Mouse (Mus musculus): ENCODE results near the gene Tnpo2. TPM values are rescaled to one million over a fixed set of nuclear protein-coding genes. Genes with fewer than 3 reads are reported as not detected.

Gene Tnpo2
- polyA plus RNA-seq (2015; fragmentation: Illumina TruSeq; extraction: RNeasy Lipid Tissue Mini Kit (QIAGEN cat#74804); ENCODE audit: insufficient read depth, low replicate concordance): 35.3 TPM

DNA sequence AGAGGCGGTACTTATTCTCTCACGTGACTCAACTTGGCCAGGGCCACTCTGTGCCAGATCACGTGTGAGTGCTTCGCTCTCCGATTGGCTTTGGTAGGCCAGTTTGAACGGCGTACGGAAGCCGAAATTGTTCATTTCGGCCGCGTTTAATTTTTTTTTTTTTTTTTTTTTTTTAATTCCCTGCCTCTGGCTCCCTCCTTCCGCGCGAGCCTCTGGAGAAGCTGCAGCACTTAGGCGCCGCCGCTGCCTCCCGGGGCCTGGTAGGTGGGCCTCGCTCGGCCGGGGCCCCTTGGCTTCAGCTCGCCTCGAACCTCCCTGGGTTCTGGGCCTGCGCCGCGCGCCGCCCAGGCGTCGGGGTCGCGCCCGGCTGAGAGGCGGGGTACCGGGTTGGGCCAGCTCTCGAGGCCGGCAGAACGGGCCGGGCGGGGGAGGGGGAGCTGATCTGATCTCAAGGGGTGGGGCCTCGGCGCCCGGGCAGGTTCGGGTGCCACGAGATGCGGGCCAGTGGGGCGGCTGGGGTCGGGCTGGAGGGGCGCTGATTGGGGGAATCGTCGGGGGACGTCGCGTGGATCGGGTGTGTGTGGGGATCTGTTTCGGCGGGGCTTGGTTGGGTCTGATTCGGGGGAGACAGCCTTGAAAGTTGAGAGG is at the start of gene Tnpo2:
Gene Tnpo2 (plus strand): TSS at position 198 of the 648 bp plus-strand sequence.

GRCm38 (mm10) chr8:84990349-84990748 is 46.4 kb upstream of the Tnpo2 start, which contains the start of gene Hook2:
Gene Hook2 (plus strand): TSS chr8:84990603.

DNA sequence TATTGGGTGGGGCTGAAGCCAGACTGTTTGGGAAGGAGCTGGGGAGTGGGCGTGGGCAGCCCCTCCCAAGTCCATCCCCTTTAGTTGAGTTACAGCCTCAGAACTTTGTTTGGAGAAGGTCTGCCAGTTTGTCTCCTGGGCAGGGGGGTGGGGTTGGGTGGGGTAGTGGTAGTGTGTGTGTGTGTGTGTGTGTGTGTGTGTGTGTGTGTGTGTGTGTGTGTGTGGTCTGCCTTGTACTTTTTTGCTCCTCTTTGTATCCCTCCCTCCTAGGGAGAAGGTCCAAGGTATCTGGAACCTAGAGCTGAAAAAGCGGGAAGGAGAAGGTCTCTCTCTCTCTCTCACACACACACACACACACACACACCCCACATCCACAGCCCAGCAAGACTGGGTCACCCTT is 22.3 kb upstream of the Tnpo2 start, which contains the start of gene Best2:
Gene Best2 (minus strand): TSS at position 101 of the 400 bp plus-strand sequence.

DNA sequence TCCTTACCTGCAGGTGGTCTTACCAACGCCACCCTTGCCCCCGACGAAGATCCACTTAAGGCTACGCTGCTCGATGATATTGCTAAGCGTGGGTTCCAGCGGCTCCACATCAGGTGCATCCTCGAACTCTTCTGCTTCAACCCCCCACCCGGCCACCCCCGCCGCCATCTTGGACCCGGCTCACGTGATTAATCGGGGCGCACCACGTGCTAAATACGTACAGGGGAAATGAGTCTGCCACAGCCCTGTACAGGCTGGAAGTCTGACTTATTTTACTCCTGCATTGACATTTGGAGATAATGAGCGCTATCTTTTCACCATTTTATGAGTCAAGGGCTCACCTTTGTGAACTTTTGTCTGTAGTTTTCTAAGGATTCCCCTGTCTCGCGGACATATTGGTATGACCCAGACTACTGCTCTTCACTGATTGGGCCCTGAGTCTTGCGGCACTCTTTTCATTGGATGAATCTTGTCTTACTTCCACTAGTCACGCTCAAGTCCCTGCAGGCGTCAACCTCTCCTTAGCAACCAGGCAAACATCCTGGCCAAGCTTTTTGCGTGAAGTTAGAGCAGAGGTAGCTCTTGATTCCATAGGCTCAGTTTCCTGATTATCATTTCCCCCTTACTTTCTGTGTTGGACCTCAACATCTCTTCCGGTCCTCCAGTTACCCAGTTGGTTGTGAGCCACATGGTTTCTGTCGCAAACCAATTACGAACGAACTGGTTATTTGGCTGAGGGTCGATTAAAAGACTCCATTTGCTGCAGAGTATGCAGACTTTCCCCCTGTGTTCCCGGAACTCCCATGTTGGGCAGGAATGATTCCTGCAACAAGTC is 11.4 kb upstream of the Tnpo2 start, which contains the start of gene Asna1:
Gene Asna1 (minus strand): TSS at position 184 of the 835 bp plus-strand sequence.

DNA sequence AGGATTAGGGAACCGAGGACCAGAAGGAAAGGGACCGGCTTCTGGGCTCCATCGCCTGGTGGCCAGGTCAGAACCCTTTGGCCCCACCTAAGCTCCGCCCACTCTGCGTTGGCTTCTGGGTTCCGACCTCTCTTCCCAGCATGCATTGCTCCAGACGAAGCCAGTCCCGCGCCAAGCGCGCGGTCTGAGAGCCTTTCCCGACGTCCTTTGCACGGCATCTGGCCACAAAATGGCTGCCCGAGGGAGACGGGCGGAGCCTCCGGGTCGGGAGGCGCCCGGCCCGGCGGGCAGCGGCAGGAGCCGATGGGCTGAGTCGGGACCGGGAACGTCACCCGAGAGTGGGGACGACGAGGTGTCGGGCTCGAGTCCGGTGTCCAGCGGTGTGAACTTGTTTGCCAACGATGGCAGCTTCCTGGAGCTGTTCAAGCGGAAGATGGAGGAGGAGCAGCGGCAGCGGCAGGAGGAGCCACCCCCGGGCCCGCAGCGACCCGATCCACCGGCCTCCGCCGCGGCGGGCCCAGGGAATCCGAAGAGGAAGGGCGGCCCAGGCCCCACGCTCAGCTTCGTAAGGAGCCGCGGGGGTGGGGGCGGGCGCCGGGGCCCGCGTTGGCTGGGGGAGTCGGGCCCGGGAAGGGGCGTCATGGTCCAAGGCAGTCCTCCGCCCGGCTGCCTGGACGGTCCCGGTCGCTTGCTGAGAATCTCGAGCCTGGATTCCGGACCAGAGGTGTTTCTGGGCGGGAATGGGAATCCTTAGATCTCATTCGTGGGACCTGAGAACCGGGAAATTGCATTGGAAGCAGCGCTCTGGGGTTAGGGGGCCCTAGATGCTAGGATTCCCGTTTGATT is 9.8 kb upstream of the Tnpo2 start, which contains the start of gene Trir:
Gene Trir (plus strand): TSS at position 154 of the 846 bp plus-strand sequence.

DNA sequence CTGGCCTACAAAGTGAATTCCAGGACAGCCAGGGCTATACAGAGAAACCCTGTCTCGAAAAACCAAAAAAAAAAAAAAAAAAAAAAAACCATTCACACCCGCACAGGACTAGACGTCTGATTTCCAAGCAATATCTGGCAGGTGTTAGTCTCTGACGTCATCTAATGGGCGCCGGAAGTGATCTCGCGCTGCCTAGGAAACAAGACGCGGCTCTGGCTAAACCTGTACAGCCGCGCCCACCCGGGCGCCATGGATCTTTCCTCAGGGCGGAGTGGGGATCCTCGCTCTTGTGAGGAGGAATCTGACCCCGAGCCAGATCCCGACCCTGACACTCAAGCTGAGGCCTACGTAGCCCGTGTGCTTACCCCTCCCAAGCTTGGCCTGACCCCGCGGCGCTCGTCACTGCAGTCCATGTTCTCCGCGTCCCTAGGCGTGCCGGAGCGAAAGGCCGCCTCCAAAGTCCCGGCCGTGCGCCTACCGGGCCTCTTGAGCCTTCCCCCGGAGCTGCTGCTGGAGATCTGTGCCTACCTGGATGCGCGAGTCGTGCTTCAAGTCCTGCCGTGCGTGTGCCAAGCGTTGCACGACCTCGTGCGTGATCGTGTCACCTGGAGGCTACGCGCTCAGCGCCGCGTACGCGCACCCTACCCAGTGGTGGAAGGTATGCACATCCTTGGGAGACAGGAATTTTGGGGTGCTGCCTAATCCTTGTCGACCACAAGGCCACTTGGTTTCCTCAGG is 23.3 kb downstream of the Tnpo2 start, which contains the start of gene Fbxw9:
Gene Fbxw9 (plus strand): TSS at position 177 of the 738 bp plus-strand sequence.

DNA sequence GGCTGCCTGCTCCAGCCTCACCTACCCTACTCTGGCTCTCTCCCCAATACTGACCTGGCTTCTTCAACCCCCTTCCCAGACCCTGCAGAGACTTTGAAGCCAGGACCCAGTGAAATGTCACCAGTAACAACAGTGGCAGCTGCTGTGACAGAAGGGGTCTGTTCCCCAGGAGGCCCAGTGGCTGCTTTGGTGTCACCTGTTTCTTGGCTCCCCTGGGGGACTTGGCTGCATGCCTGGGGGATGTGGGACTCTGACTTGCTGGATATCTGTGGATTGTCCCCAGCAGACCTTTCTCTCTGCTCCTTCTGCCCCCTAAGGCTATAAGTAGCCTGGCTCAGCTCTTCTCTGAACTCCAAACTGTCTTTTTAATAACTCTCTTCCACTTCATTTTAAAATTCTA is 31.3 kb downstream of the Tnpo2 start, which contains the start of gene Gm5741:
Gene Gm5741 (minus strand): TSS at position 1 of the 400 bp plus-strand sequence.

GRCm38 (mm10) chr8:85071514-85072281 is 35.0 kb downstream of the Tnpo2 start, which contains the start of gene Dhps:
Gene Dhps (plus strand): TSS chr8:85071757.

GRCm38 (mm10) chr8:85080532-85081215 is 44.0 kb downstream of the Tnpo2 start, which contains the start of gene Wdr83os:
Gene Wdr83os (plus strand): TSS chr8:85080740.

GRCm38 (mm10) chr8:85081216-85081555 is 44.5 kb downstream of the Tnpo2 start, which contains the start of gene Wdr83:
Gene Wdr83 (minus strand): TSS chr8:85081306.

DNA sequence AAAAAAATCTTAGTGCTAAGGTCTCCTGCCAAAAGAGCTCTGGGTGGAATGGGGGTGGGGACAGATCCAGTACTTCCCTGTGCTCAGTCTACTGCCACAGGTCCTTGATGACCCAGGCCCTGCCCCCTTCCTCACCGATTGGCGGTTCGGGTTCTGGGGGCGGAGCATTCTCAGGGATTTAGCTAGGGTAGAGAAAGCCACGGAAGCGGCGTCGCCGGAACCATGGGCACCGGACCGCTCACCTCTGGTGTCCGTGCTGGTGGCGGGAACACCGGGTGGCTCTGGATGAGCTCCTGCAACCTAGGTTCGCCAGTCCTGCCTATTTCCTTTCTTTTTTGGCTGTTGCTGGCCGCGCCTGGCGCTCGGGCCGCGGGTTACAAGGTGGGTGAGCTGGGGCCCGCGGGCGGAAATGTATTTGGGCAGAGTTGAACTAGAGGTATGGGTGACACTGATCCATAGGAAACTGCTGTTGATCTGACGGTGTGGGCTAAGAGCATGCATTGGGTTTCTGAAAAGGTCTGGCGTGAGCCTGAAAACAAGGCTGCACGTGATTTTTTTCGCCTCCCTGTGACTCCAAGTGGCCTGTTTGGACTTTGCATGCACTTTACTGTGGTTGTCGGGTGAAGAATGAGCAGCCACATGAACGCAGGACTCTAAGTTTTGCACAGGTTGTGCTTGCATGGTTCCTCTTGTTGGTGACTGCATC is 46.5 kb downstream of the Tnpo2 start, which contains the start of gene Man2b1:
Gene Man2b1 (plus strand): TSS at position 163 of the 706 bp plus-strand sequence.

Other genes with a start within 250 kb of the Tnpo2 start
- gene Nfix, start 236.6 kb upstream of the Tnpo2 start, polyA plus RNA-seq (2015; fragmentation: Illumina TruSeq; extraction: RNeasy Lipid Tissue Mini Kit (QIAGEN cat#74804); ENCODE audit: insufficient read depth, low replicate concordance): 5.1 TPM
- 3.8 TPM for gene Dand5, start 214.1 kb upstream of the Tnpo2 start, polyA plus RNA-seq (2015; fragmentation: Illumina TruSeq; extraction: RNeasy Lipid Tissue Mini Kit (QIAGEN cat#74804); ENCODE audit: insufficient read depth, low replicate concordance)
- 5.4 TPM for gene Gadd45gip1, start 205.4 kb upstream of the Tnpo2 start, polyA plus RNA-seq (2015; fragmentation: Illumina TruSeq; extraction: RNeasy Lipid Tissue Mini Kit (QIAGEN cat#74804); ENCODE audit: insufficient read depth, low replicate concordance)
- gene Rad23a, start 196.2 kb upstream of the Tnpo2 start, polyA plus RNA-seq (2015; fragmentation: Illumina TruSeq; extraction: RNeasy Lipid Tissue Mini Kit (QIAGEN cat#74804); ENCODE audit: insufficient read depth, low replicate concordance): 62.4 TPM
- 968 TPM for gene Calr, start 190.0 kb upstream of the Tnpo2 start, polyA plus RNA-seq (2015; fragmentation: Illumina TruSeq; extraction: RNeasy Lipid Tissue Mini Kit (QIAGEN cat#74804); ENCODE audit: insufficient read depth, low replicate concordance)
- 37.0 TPM for gene Farsa, start 179.9 kb upstream of the Tnpo2 start, polyA plus RNA-seq (2015; fragmentation: Illumina TruSeq; extraction: RNeasy Lipid Tissue Mini Kit (QIAGEN cat#74804); ENCODE audit: insufficient read depth, low replicate concordance)
- 12.6 TPM for gene Syce2, start 164.8 kb upstream of the Tnpo2 start, polyA plus RNA-seq (2015; fragmentation: Illumina TruSeq; extraction: RNeasy Lipid Tissue Mini Kit (QIAGEN cat#74804); ENCODE audit: insufficient read depth, low replicate concordance)
- 24.2 TPM for gene Gcdh, start 143.0 kb upstream of the Tnpo2 start, polyA plus RNA-seq (2015; fragmentation: Illumina TruSeq; extraction: RNeasy Lipid Tissue Mini Kit (QIAGEN cat#74804); ENCODE audit: insufficient read depth, low replicate concordance)
- gene Klf1, start 135.0 kb upstream of the Tnpo2 start, polyA plus RNA-seq (2015; fragmentation: Illumina TruSeq; extraction: RNeasy Lipid Tissue Mini Kit (QIAGEN cat#74804); ENCODE audit: insufficient read depth, low replicate concordance): 6.7 TPM
- gene Dnase2a, start 128.4 kb upstream of the Tnpo2 start, polyA plus RNA-seq (2015; fragmentation: Illumina TruSeq; extraction: RNeasy Lipid Tissue Mini Kit (QIAGEN cat#74804); ENCODE audit: insufficient read depth, low replicate concordance): 49.3 TPM
- not detected for gene Mast1, start 99.6 kb upstream of the Tnpo2 start, polyA plus RNA-seq (2015; fragmentation: Illumina TruSeq; extraction: RNeasy Lipid Tissue Mini Kit (QIAGEN cat#74804); ENCODE audit: insufficient read depth, low replicate concordance)
- not detected for gene Rtbdn, start 89.9 kb upstream of the Tnpo2 start, polyA plus RNA-seq (2015; fragmentation: Illumina TruSeq; extraction: RNeasy Lipid Tissue Mini Kit (QIAGEN cat#74804); ENCODE audit: insufficient read depth, low replicate concordance)
- not detected for gene Gm49661, start 67.5 kb upstream of the Tnpo2 start, polyA plus RNA-seq (2015; fragmentation: Illumina TruSeq; extraction: RNeasy Lipid Tissue Mini Kit (QIAGEN cat#74804); ENCODE audit: insufficient read depth, low replicate concordance)
- 197 TPM for gene Prdx2, start 67.3 kb upstream of the Tnpo2 start, polyA plus RNA-seq (2015; fragmentation: Illumina TruSeq; extraction: RNeasy Lipid Tissue Mini Kit (QIAGEN cat#74804); ENCODE audit: insufficient read depth, low replicate concordance)
- gene Rnaseh2a, start 67.1 kb upstream of the Tnpo2 start, polyA plus RNA-seq (2015; fragmentation: Illumina TruSeq; extraction: RNeasy Lipid Tissue Mini Kit (QIAGEN cat#74804); ENCODE audit: insufficient read depth, low replicate concordance): 32.5 TPM
- 1.5 TPM for gene Junb, start 58.2 kb upstream of the Tnpo2 start, polyA plus RNA-seq (2015; fragmentation: Illumina TruSeq; extraction: RNeasy Lipid Tissue Mini Kit (QIAGEN cat#74804); ENCODE audit: insufficient read depth, low replicate concordance)
- gene Hook2, start 46.3 kb upstream of the Tnpo2 start, polyA plus RNA-seq (2015; fragmentation: Illumina TruSeq; extraction: RNeasy Lipid Tissue Mini Kit (QIAGEN cat#74804); ENCODE audit: insufficient read depth, low replicate concordance): 4.6 TPM
- not detected for gene Best2, start 22.4 kb upstream of the Tnpo2 start, polyA plus RNA-seq (2015; fragmentation: Illumina TruSeq; extraction: RNeasy Lipid Tissue Mini Kit (QIAGEN cat#74804); ENCODE audit: insufficient read depth, low replicate concordance)
- gene Asna1, start 11.6 kb upstream of the Tnpo2 start, polyA plus RNA-seq (2015; fragmentation: Illumina TruSeq; extraction: RNeasy Lipid Tissue Mini Kit (QIAGEN cat#74804); ENCODE audit: insufficient read depth, low replicate concordance): 29.7 TPM
- gene Trir, start 10.1 kb upstream of the Tnpo2 start, polyA plus RNA-seq (2015; fragmentation: Illumina TruSeq; extraction: RNeasy Lipid Tissue Mini Kit (QIAGEN cat#74804); ENCODE audit: insufficient read depth, low replicate concordance): 112 TPM
- 3.0 TPM for gene Fbxw9, start 23.1 kb downstream of the Tnpo2 start, polyA plus RNA-seq (2015; fragmentation: Illumina TruSeq; extraction: RNeasy Lipid Tissue Mini Kit (QIAGEN cat#74804); ENCODE audit: insufficient read depth, low replicate concordance)
- gene Gm5741, start 31.1 kb downstream of the Tnpo2 start, polyA plus RNA-seq (2015; fragmentation: Illumina TruSeq; extraction: RNeasy Lipid Tissue Mini Kit (QIAGEN cat#74804); ENCODE audit: insufficient read depth, low replicate concordance): not detected
- gene Dhps, start 34.8 kb downstream of the Tnpo2 start, polyA plus RNA-seq (2015; fragmentation: Illumina TruSeq; extraction: RNeasy Lipid Tissue Mini Kit (QIAGEN cat#74804); ENCODE audit: insufficient read depth, low replicate concordance): 52.7 TPM
- 54.9 TPM for gene Wdr83os, start 43.8 kb downstream of the Tnpo2 start, polyA plus RNA-seq (2015; fragmentation: Illumina TruSeq; extraction: RNeasy Lipid Tissue Mini Kit (QIAGEN cat#74804); ENCODE audit: insufficient read depth, low replicate concordance)
- 12.5 TPM for gene Wdr83, start 44.4 kb downstream of the Tnpo2 start, polyA plus RNA-seq (2015; fragmentation: Illumina TruSeq; extraction: RNeasy Lipid Tissue Mini Kit (QIAGEN cat#74804); ENCODE audit: insufficient read depth, low replicate concordance)
- 132 TPM for gene Man2b1, start 46.4 kb downstream of the Tnpo2 start, polyA plus RNA-seq (2015; fragmentation: Illumina TruSeq; extraction: RNeasy Lipid Tissue Mini Kit (QIAGEN cat#74804); ENCODE audit: insufficient read depth, low replicate concordance)
- gene Zfp791, start 86.2 kb downstream of the Tnpo2 start, polyA plus RNA-seq (2015; fragmentation: Illumina TruSeq; extraction: RNeasy Lipid Tissue Mini Kit (QIAGEN cat#74804); ENCODE audit: insufficient read depth, low replicate concordance): 0.81 TPM
- not detected for gene Cks1brt, start 115.0 kb downstream of the Tnpo2 start, polyA plus RNA-seq (2015; fragmentation: Illumina TruSeq; extraction: RNeasy Lipid Tissue Mini Kit (QIAGEN cat#74804); ENCODE audit: insufficient read depth, low replicate concordance)
- gene Olfr371, start 189.1 kb downstream of the Tnpo2 start, polyA plus RNA-seq (2015; fragmentation: Illumina TruSeq; extraction: RNeasy Lipid Tissue Mini Kit (QIAGEN cat#74804); ENCODE audit: insufficient read depth, low replicate concordance): not detected

Measured in spleen, adult 10 weeks (tissue).